ENCODE assay signal across 8 mouse cellular contexts in genomic region chr11:23254548-23254947, GRCm38 (mm10). TPM values are rescaled to one million over a fixed set of nuclear protein-coding genes. Genes with fewer than 3 reads are reported as not detected.
A peak's percentile ranks its signal among the peaks of the same experiment; 100 is the strongest.
DNase-seq lines count a peak whose midpoint lies in the region; ATAC-seq and TF ChIP-seq lines count a peak whose summit lies in the region.

No protein-coding gene starts in this region.

- peak overlapping the region; percentile 93 for H3K4me3 ChIP-seq in forebrain, embryonic 14.5 days (ENCODE audit: low read depth, low read length)
- H3K4me3 ChIP-seq in liver, embryonic 14.5 days (ENCODE audit: insufficient read depth in 1 of 2, low read depth in 2 of 2, low read length in 2 of 2), result peak overlapping the region; percentile 57 to 88

- no peaks in the 10 kb centered on the region for H3K27me3 ChIP-seq in forebrain, embryonic 14.5 days (replicated peaks; ENCODE audit: control insufficient read depth, insufficient read depth, low read length)
- no peaks in the 10 kb centered on the region for H3K27me3 ChIP-seq in liver, embryonic 14.5 days (ENCODE audit: control insufficient read depth, insufficient read depth, low read length)

- 88% methylated on average over 4 of the region's 4 CpGs for WGBS in forebrain, embryonic 14.5 days
- WGBS in liver, embryonic 14.5 days (ENCODE audit: insufficient replicate concordance), result 54% methylated on average over 4 of the region's 4 CpGs

- H3K36me3 ChIP-seq in forebrain, embryonic 14.5 days (ENCODE audit: control insufficient read depth, insufficient read depth, low read length), result no peaks in the 10 kb centered on the region
- H3K36me3 ChIP-seq in liver, embryonic 14.5 days (replicated peaks; ENCODE audit: control insufficient read depth, insufficient read depth, low read depth), result no peaks in the 10 kb centered on the region

- peaks cover 6% of the 10 kb centered on the region for H3K4me1 ChIP-seq in forebrain, embryonic 14.5 days (ENCODE audit: control insufficient read depth, insufficient read depth, low read length)
- H3K4me1 ChIP-seq in liver, embryonic 14.5 days (replicated peaks; ENCODE audit: control insufficient read depth in 2 of 2, insufficient read depth in 2 of 2, low read length in 1 of 2), result peaks cover 10 to 23% of the 10 kb centered on the region in 2 experiments

- no peak for TF ChIP-seq EP300 in liver, embryonic 14.5 days (IDR thresholded peaks at IDR 0.05; ENCODE audit: low read depth)

- H3K9me3 ChIP-seq in forebrain, embryonic 14.5 days (replicated peaks; ENCODE audit: control insufficient read depth, low read length), result no peaks in the 10 kb centered on the region
- H3K9me3 ChIP-seq in liver, embryonic 14.5 days (ENCODE audit: control insufficient read depth, low read length), result no peaks in the 10 kb centered on the region

- TF ChIP-seq CTCF in liver, embryonic 14.5 days (IDR thresholded peaks at IDR 0.05; ENCODE audit: low read depth), result no peak

- peak overlapping the region; percentile 79; the same call in 1 of the 2 replicates for H3K9ac ChIP-seq in forebrain, embryonic 14.5 days (ENCODE audit: low read length)
- peak overlapping the region; percentile 67 for H3K9ac ChIP-seq in liver, embryonic 14.5 days (replicated peaks)

- DNase-seq in embryo, embryonic 10.5 days (ENCODE audit: low spot score), result peak; percentile 12
- DNase-seq in embryo, embryonic 9.5 days (ENCODE audit: extremely low spot score), result no peak
- peak; percentile 47 for DNase-seq in 416B (ENCODE audit: low read depth)
- DNase-seq in forebrain, embryonic 14.5 days (ENCODE audit: low spot score), result peak; percentile 11
- DNase-seq in liver, embryonic 14.5 days (ENCODE audit: low read depth in 3 of 3, low spot score in 3 of 3), result peak in 1 of 3 experiments; percentile 44
- DNase-seq in right cerebral cortex, postnatal 25 days, result no peak
- no peak for DNase-seq in gastrocnemius, adult 18-20 months (ENCODE audit: low spot score)
- DNase-seq in MN1 (ENCODE audit: low spot score), result no peak

- ATAC-seq in forebrain, embryonic 14.5 days, result no peak
- no peak for ATAC-seq in liver, embryonic 14.5 days (ENCODE audit: insufficient read depth)

- peak overlapping the region; percentile 60 for H3K4me2 ChIP-seq in forebrain, embryonic 14.5 days (ENCODE audit: low read length)
- peak overlapping the region; percentile 67 for H3K4me2 ChIP-seq in liver, embryonic 14.5 days (ENCODE audit: low read depth)

- H3K27ac ChIP-seq in forebrain, embryonic 14.5 days (ENCODE audit: low read depth, low read length), result peak overlapping the region; percentile 94; the same call in 1 of the 2 replicates
- H3K27ac ChIP-seq in liver, embryonic 14.5 days, result peak overlapping the region; percentile 32

RNA-seq across cellular contexts. Expression of gene Xpo1, which starts 1.3 kb away (rescaled TPM):
- 94.5 and 114 TPM in 2 replicates for polyA plus RNA-seq in forebrain, embryonic 14.5 days (2014; fragmentation: Nextera tagmentation; extraction: Ambion mirVana)
- 15.6 and 25.7 TPM in 2 replicates for polyA plus RNA-seq in liver, embryonic 14.5 days (2012; rRNA removed)
- polyA plus RNA-seq in liver, embryonic 14.5 days (2014; fragmentation: Nextera tagmentation; extraction: Ambion mirVana), result 50.3 and 56.3 TPM in 2 replicates
- 10 to 100 TPM; 19.9 to 26.5 TPM for total RNA-seq in gastrocnemius, adult 18-20 months (2021)

RNA-seq across cellular contexts. Expression of gene Usp34, which starts 52.1 kb away (rescaled TPM):
- polyA plus RNA-seq in forebrain, embryonic 14.5 days (2014; fragmentation: Nextera tagmentation; extraction: Ambion mirVana), result 39.2 and 44.0 TPM in 2 replicates
- 6.3 and 9.9 TPM in 2 replicates for polyA plus RNA-seq in liver, embryonic 14.5 days (2012; rRNA removed)
- 11.1 and 12.4 TPM in 2 replicates for polyA plus RNA-seq in liver, embryonic 14.5 days (2014; fragmentation: Nextera tagmentation; extraction: Ambion mirVana)
- 10 to 100 TPM; 38.7 to 41.4 TPM for total RNA-seq in gastrocnemius, adult 18-20 months (2021)

Comparison
In these comparisons a context has a peak if more than half of its experiments do, and no peak if none do; other contexts are left out.
1. DNase-seq: peak in embryo, embryonic 10.5 days (single experiment), 416B (single experiment) and forebrain, embryonic 14.5 days (single experiment); none in embryo, embryonic 9.5 days (single experiment), right cerebral cortex, postnatal 25 days (single experiment), gastrocnemius, adult 18-20 months (single experiment) and MN1 (single experiment).